Mouse (Mus musculus) MEL (cell line): ENCODE measurements around the gene Aurka.

Experiments
- CHD1 ChIP-seq: IDR thresholded peaks from 2 replicates; pipeline ENCODE4 v1.6.1; 2012; ENCODE audit warnings: low read depth, mild to moderate bottlenecking, inconsistent platforms, low read length, improper control_type of control experiment
- CTCF ChIP-seq, 3 experiments: IDR thresholded peaks in 2 of 3; conservative IDR thresholded peaks in 1 of 3; 2 replicates each; pipeline ENCODE4 v1.5.1; 2011 to 2012; ENCODE audit warnings: low read length in 3 of 3, low read depth in 2 of 3, mild to moderate bottlenecking in 2 of 3, improper control_type of control experiment in 1 of 3, inconsistent platforms in 1 of 3, mixed read lengths in 1 of 3, moderate library complexity in 1 of 3; ENCODE audit not compliant: control insufficient read depth in 1 of 3, insufficient read depth in 1 of 3, poor library complexity in 1 of 3, severe bottlenecking in 1 of 3
- EP300 ChIP-seq, 2 experiments: IDR thresholded peaks; 2 replicates each; pipeline ENCODE4 v1.6.1; 2011; ENCODE audit warnings: improper control_type of control experiment in 2 of 2, low read length in 2 of 2, low read depth in 1 of 2, mild to moderate bottlenecking in 1 of 2
- ETS1 ChIP-seq: IDR thresholded peaks from 2 replicates; pipeline ENCODE4 v1.6.1; 2012; ENCODE audit warnings: low read depth, mild to moderate bottlenecking, inconsistent platforms, low read length, improper control_type of control experiment, moderate library complexity
- MAFK ChIP-seq: IDR thresholded peaks from 2 replicates; pipeline ENCODE4 v1.6.1; 2011; ENCODE audit warnings: low read depth, mild to moderate bottlenecking, low read length, improper control_type of control experiment, borderline replicate concordance
- MYB ChIP-seq: IDR thresholded peaks from 2 replicates; pipeline ENCODE4 v1.6.1; 2011; ENCODE audit warnings: mild to moderate bottlenecking, low read depth, low read length, improper control_type of control experiment
- MYC ChIP-seq: IDR thresholded peaks from 2 replicates; pipeline ENCODE4 v1.6.1; 2011; ENCODE audit warnings: low read depth, mild to moderate bottlenecking, low read length, improper control_type of control experiment, moderate library complexity
- NRF1 ChIP-seq: IDR thresholded peaks from 2 replicates; pipeline ENCODE4 v1.6.1; 2014; ENCODE audit warnings: low read depth, mild to moderate bottlenecking, inconsistent platforms, low read length, improper control_type of control experiment, moderate library complexity; ENCODE audit not compliant: poor library complexity, insufficient read depth, severe bottlenecking
- POLR2A ChIP-seq, 2 experiments: IDR thresholded peaks; 2 replicates each; pipeline ENCODE4 v1.6.1; 2011 to 2012; ENCODE audit warnings: low read length in 2 of 2, mild to moderate bottlenecking in 2 of 2, control low read depth in 1 of 2, improper control_type of control experiment in 1 of 2, low read depth in 1 of 2, moderate library complexity in 1 of 2; ENCODE audit not compliant: control insufficient read depth in 1 of 2, insufficient read depth in 1 of 2, poor library complexity in 1 of 2
- POLR2AphosphoS5 ChIP-seq: IDR thresholded peaks from 2 replicates; pipeline ENCODE4 v1.6.1; 2012; ENCODE audit warnings: low read depth, borderline replicate concordance, mild to moderate bottlenecking, inconsistent platforms, low read length, moderate library complexity, mixed read lengths
- RAD21 ChIP-seq: IDR thresholded peaks from 2 replicates; pipeline ENCODE4 v1.6.1; 2011; ENCODE audit warnings: mild to moderate bottlenecking, low read depth, low read length, improper control_type of control experiment
- USF1 ChIP-seq: IDR thresholded peaks from 2 replicates; pipeline ENCODE4 v1.6.1; 2014; ENCODE audit warnings: low read depth, mild to moderate bottlenecking, inconsistent platforms, low read length, improper control_type of control experiment, moderate library complexity
- ZMIZ1 ChIP-seq: IDR thresholded peaks from 2 replicates; pipeline ENCODE4 v1.6.1; 2012; ENCODE audit warnings: low read depth, mild to moderate bottlenecking, inconsistent platforms, low read length, improper control_type of control experiment, moderate library complexity

DNA sequence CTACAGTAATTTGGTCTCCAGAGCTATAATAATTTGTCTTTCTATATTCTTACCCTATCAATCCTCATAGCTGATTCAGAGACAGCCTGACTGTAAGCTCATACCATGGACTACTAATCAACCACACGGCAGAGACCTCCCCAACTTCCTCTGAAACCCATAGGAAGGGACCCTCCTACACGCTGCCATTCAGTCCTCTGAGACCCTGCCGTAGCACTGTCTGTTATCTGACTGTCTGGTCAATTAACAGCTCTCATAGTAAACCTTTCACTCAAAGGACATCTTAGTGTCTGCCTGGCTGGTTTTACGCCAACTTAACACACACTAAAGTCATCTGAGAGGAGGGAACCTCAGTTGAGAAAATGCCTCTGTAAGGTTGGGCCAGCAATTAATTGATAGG, 63.8 kb downstream of the Aurka start:
- TF ChIP-seq CHD1 (no peak), CTCF (IDR thresholded peaks at IDR 0.05 in 2 of 3, conservative IDR thresholded peaks at IDR 0.05 in 1 of 3; ENCODE audit: control insufficient read depth in 1 of 3, insufficient read depth in 1 of 3, low read depth in 2 of 3, low read length in 3 of 3, poor library complexity in 1 of 3, severe bottlenecking in 1 of 3) (no peak), USF1 (no peak), NRF1 (no peak), MAFK (no peak), ZMIZ1 (no peak), POLR2A (IDR thresholded peaks at IDR 0.05; ENCODE audit: control insufficient read depth in 1 of 2, insufficient read depth in 1 of 2, low read depth in 1 of 2, low read length in 2 of 2, poor library complexity in 1 of 2) (no peak), POLR2AphosphoS5 (no peak), ETS1 (no peak), MYC (no peak), EP300 (IDR thresholded peaks at IDR 0.05; ENCODE audit: low read depth in 1 of 2, low read length in 2 of 2) (no peak), RAD21 (no peak), MYB (no peak)
